Mouse (Mus musculus): ENCODE results near the gene Fcor.

DNA sequence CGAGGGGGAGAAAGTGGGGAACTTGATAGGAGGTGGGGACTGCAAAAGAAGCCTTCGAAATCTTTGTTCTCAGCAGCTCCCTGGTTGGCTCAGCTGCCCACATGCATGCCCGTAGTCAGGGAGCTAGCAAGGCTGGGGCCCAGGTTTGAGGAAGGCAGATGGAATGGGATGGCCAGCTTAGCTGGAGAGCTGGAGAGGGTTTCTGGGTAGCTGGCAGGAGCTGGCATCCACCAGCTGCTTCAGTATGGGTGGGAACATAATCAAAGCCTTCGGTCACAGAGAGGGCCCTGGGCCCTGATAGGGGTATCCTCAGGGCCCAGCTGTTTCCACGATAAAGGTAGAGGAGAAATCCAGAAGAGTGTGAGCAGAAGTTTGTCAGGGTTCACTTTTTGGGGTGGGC, 10.3 kb upstream of the Fcor start:
- no peak for TF ChIP-seq GATA1 (IDR thresholded peaks at IDR 0.05; ENCODE audit: low read length)
- TF ChIP-seq TAL1 (IDR thresholded peaks at IDR 0.05; ENCODE audit: low read length), result no peak

Measured in erythroblast, embryonic 14.5 days (primary cell).